Mouse (Mus musculus) left cerebral cortex, adult 2 months (tissue): ENCODE data around the gene Pygo2. TPM values are rescaled to one million over a fixed set of nuclear protein-coding genes. Genes with fewer than 3 reads are reported as not detected.

ENCODE experiments used
- DNase-seq, 2 experiments: peaks; one replicate each; pipeline ENCODE4 v3.0.0; 2021 to 2022; ENCODE audit warnings: low spot score in 2 of 2, mixed read lengths in 1 of 2; ENCODE audit errors: extremely low spot score in 1 of 2
- H3K27ac ChIP-seq: fragments of 200-600 bp; 2 replicates; pipeline ENCODE4 v1.8.1; 2022
- H3K4me3 ChIP-seq: fragments of 200-600 bp; 2 replicates; pipeline ENCODE4 v1.8.1; 2022
- CTCF ChIP-seq: fragments of 200-600 bp; IDR thresholded peaks from 2 replicates; pipeline ENCODE4 v1.8.1; 2022; ENCODE audit warnings: antibody characterized with exemption, mild to moderate bottlenecking, moderate library complexity
- intact Hi-C: fragments of 180-260 bp; cut with DNase I; formaldehyde crosslinking; loops from one replicate; pipeline ENCODE4 v1.15.1; 2025
- long read RNA-seq, 2 experiments: library from polyadenylated mRNA; stranded (forward); transcript quantifications; one replicate each; pipeline ENCODE4 v2.0.0; 2021; ENCODE audit warnings: borderline mapping rate in 2 of 2
- total RNA-seq, 2 experiments: library from RNA; stranded (reverse); gene quantifications; 2 replicates each; pipeline ENCODE4 v1.2.3; 2021

Gene Pygo2
- 10 to 100 TPM; 51.0 to 54.5 TPM for total RNA-seq
- long read RNA-seq, experiment 1, transcript Pygo2-203 (2 exons, 688 nt): minor isoform, 7 of 61 reads
- long read RNA-seq, experiment 1, transcript Pygo2-201 (3 exons, 3,198 nt): major isoform, 34 of 61 reads
- long read RNA-seq, experiment 1, partial matches to known transcripts: 0 of 61 reads
- long read RNA-seq, experiment 1, other reads (novel, unspliced or antisense): 20 of 61 reads
- long read RNA-seq, experiment 2, transcript Pygo2-201 (3 exons, 3,198 nt): major isoform, 27 of 57 reads
- long read RNA-seq, experiment 2, transcript Pygo2-203 (2 exons, 688 nt): minor isoform, 5 of 57 reads
- long read RNA-seq, experiment 2, partial matches to known transcripts: 19 of 57 reads
- long read RNA-seq, experiment 2, other reads (novel, unspliced or antisense): 2 of 57 reads

- peak within 1 kb of the TSS; percentile 88 for H3K4me3 ChIP-seq
- peak; percentile 94 to 96 for DNase-seq
- no peak for TF ChIP-seq CTCF
- H3K27ac ChIP-seq: peak within 1 kb of the TSS; percentile 87
- intact Hi-C loops: no loop called here
Observed at GRCm38 (mm10) chr3:89430171-89431159, at the start of gene Pygo2. Gene Pygo2 (plus strand): TSS chr3:89430214.

DNA sequence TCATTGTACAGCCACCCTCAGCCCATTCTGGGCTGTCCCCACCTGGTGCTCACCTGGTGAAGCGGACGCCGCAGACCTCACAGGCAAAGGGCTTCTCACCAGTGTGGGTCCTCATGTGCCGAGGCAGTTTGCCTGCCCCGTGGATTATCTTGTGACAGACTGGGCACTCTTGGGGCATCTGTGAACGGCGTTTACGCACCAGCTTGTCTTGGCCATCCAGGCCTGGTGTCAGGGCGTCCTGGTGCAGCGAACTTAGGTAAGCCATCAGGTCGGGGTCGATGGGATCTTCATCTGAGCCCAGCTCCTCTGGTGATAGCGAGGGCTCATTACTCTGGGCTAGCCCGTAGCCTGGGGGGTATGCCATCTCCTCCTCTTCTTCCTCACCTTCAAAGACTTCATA, 49.7 kb upstream of the Pygo2 start:
- TF ChIP-seq CTCF: no peak
- intact Hi-C loops: no loop called here
- Histone ChIP-seq H3K4me3 (no peak overlapping the region), H3K27ac (no peak overlapping the region)
- no peak for DNase-seq

DNA sequence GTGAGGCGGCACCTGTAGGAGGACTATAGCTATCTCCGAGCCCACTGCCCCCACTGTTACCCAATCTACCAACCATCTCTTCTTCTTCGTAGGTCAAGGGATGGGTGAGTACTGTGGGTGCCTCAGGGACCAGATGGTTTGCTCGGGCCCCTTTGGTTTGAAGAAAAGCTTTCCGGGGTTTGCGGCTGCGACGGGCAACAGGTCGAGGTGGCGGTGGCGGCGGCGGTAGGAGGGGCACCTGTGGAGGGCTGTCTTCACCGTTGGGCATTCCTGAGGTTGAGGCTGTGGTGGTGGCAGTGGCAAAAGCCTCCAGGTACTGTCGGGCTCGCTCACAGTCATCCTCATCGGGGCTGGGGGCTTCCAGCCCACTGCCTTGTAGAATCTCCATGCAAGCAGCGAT, 49.3 kb upstream of the Pygo2 start:
- no peak for TF ChIP-seq CTCF
- intact Hi-C loops: no loop called here
- DNase-seq: no peak
- Histone ChIP-seq H3K27ac (no peak overlapping the region), H3K4me3 (no peak overlapping the region)

DNA sequence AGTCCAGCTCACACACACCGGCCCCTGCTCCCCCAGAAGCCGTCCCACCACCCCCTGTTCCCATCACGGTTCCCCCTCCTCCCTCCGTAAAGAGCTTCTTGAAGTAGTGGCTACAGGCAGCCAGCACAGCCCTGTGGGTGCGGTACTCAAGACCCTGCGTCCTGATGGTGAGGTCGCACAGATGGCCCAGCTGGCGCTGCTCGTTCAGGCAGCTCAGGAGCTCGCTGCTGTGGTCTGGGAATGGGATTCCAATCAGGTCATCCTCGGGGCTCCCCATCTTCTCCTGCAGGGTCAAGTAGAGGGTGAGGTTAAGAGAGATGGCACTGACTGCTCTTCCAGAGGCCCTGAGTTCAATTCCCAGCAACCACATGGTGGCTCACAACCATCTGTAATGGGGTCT, 48.8 kb upstream of the Pygo2 start:
- Histone ChIP-seq H3K4me3 (no peak overlapping the region), H3K27ac (no peak overlapping the region)
- no peak for TF ChIP-seq CTCF
- intact Hi-C loops: no loop called here
- DNase-seq: no peak

GRCm38 (mm10) chr3:89382033-89382882, 47.8 kb upstream of the Pygo2 start:
- no peak for DNase-seq
- Histone ChIP-seq H3K4me3 (no peak overlapping the region), H3K27ac (no peak overlapping the region)
- no peak for TF ChIP-seq CTCF
- intact Hi-C loops: no loop called here

- DNase-seq: no peak
- Histone ChIP-seq H3K4me3 (no peak overlapping the region), H3K27ac (no peak overlapping the region)
- no peak for TF ChIP-seq CTCF
- intact Hi-C loops: no loop called here
Observed at GRCm38 (mm10) chr3:89382950-89383349, 47.1 kb upstream of the Pygo2 start.

- no peak overlapping the region for H3K4me3 ChIP-seq
- no peak for TF ChIP-seq CTCF
- no peak overlapping the region for H3K27ac ChIP-seq
- intact Hi-C loops: no loop called here
- no peak for DNase-seq
Observed at GRCm38 (mm10) chr3:89383651-89384255, 46.3 kb upstream of the Pygo2 start.

DNA sequence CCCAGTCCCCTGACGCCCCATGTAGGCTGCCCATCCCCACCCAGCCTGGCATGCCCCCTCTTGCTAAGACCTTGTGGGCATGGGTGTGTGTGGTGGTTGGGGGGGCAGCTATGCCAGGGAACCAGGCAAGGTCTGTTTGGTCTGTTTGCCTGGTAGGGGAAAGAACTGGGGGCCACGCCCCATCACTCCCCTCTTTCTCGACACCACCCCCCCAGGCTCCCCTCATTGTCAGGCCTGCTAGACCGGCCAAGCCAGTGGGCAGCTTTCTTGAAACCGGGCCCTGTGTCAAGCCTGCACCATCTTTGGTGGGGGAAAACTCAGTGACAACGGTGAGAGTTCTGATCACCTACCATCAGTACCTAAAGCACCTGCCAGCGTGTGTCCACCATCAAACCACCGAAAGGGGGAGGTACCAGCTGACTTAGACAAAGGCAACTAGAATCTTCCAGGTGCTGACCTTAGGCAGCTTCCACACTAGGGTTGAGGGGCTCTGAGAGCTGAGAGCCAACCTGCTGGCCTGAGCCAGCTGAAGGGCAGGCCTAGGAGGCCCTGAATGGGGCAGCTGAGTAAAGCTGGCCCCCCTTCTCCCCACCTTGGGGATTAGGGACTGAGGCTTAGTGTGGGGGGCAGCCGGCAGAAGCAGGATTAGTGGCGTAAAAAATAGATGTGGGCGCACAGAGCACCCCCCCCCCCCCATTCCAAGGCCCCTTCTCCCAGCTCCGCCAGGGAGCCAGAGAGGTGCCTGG, 45.5 kb upstream of the Pygo2 start:
- Histone ChIP-seq H3K4me3 (no peak overlapping the region), H3K27ac (no peak overlapping the region)
- intact Hi-C loops: no loop called here
- DNase-seq: no peak
- no peak for TF ChIP-seq CTCF

DNA sequence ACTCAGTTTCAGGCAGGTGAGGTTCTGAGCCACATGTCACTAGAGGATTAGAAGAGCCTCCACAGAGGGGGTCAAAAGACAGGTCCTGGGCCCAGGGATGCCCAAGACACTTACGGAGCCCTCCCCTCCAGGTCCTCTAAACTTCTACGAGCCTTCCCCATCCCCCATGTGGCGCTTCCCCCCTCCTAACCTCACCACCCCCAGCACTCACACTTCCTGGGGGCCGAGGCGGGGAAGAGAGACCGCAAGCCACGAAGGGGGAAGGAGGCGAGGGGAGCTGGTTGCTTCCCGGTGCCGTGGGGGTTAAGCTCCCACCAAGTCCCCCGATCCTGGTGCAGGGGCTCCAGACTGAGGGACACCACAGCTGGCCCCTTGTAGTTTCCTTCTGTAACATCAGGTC, 44.6 kb upstream of the Pygo2 start:
- DNase-seq: no peak
- H3K27ac ChIP-seq: no peak overlapping the region
- intact Hi-C loops: no loop called here

DNA sequence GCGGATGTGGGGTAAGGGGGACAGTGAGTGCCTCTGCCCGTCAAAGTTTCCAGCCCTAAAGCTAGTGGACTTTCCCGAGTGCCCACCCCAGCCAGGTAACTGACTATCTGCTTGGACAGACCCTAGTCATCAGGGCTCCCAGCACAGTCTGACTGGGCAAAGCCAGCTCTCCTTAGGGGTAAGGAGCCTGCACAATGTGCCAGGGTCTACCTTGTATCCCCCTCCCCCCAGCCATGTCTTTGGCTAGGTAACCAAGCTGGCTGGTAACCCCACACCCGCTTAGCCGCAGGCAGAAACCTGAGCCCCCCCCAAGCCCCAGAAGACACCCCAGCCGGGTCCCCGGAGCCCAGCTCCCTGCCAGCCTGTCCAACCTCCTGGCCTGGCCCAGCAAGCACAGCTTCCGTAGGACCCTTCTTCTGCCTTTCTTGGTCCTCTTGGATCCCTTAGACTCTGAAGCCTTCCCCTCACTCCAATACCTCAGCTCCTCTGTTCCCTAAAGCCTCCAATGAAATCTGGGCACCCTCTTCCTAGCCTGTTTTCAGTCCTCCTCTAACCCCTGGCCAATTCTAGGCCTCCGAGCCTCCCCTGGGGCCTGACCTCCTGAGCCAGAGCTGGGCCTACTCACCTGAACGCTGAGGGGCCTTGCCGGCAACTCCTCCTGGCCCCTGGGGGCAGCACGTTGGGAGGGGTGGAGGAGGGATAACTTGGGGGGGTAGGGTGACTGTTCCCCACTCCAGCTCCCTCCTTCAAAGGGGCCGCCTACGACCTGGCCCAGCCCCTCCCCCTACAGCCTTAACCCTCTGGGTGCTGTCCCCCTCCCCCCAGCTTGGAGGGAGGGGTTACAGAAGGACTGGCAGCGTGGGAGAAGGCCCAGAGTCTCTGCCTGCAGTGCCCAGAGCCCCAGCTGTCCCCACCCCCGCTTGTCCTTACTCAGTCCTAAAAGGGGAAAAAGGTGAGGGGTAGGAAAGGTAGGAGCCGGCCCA, 43.3 kb upstream of the Pygo2 start:
- TF ChIP-seq CTCF: no peak
- intact Hi-C loops: no loop called here
- Histone ChIP-seq H3K4me3 (no peak overlapping the region), H3K27ac (no peak overlapping the region)
- no peak for DNase-seq

More for the DNA sequence above, 44.6 kb upstream of the Pygo2 start:
- H3K4me3 ChIP-seq: no peak overlapping the region
- TF ChIP-seq CTCF: no peak
